Mouse (Mus musculus) kidney, postnatal 0 days (tissue): ENCODE data around the gene Nrde2. TPM values are rescaled to one million over a fixed set of nuclear protein-coding genes. Genes with fewer than 3 reads are reported as not detected.
A peak's percentile ranks its signal among the peaks of the same experiment; 100 is the strongest.

Experiments
- ATAC-seq: fragments of 200-750 bp; cut with Nextera tagmentation; replicated peaks from 2 replicates; pipeline ENCODE4 v1.8.0; 2017; ENCODE audit warnings: low read depth, moderate number of reproducible peaks, moderate TSS enrichment, moderate library complexity; ENCODE audit not compliant: low FRiP score
- DNase-seq: peaks from one replicate; pipeline ENCODE4 v3.0.0-alpha.2; 2016; ENCODE audit warnings: low spot score
- H3K27ac ChIP-seq: fragments of 300-500 bp; sonication (generic); 2 replicates; pipeline ENCODE4 v1.5.1; 2014; ENCODE audit warnings: mild to moderate bottlenecking
- H3K27me3 ChIP-seq: fragments of 300-500 bp; sonication (generic); 2 replicates; pipeline ENCODE4 v1.6.1; 2014; ENCODE audit warnings: low read length, mixed read lengths; ENCODE audit not compliant: insufficient read depth
- H3K36me3 ChIP-seq: fragments of 300-500 bp; sonication (generic); 2 replicates; pipeline ENCODE4 v1.6.1; 2014; ENCODE audit warnings: low read length, mixed read lengths; ENCODE audit not compliant: insufficient read depth
- H3K4me1 ChIP-seq: fragments of 300-500 bp; sonication (generic); replicated peaks from 2 replicates; pipeline ENCODE4 v1.6.1; 2014; ENCODE audit warnings: antibody characterized with exemption, low read length, mixed read lengths; ENCODE audit not compliant: insufficient read depth
- H3K4me2 ChIP-seq: fragments of 300-500 bp; sonication (generic); 2 replicates; pipeline ENCODE4 v1.6.1; 2014; ENCODE audit warnings: mild to moderate bottlenecking, low read length, moderate library complexity, mixed read lengths
- H3K4me3 ChIP-seq: fragments of 300-500 bp; sonication (generic); replicated peaks from 2 replicates; pipeline ENCODE4 v1.5.1; 2014; ENCODE audit warnings: low read depth, low read length
- H3K9ac ChIP-seq: fragments of 300-500 bp; sonication (generic); 2 replicates; pipeline ENCODE4 v1.6.1; 2014; ENCODE audit warnings: low read depth, low read length
- H3K9me3 ChIP-seq: fragments of 300-500 bp; sonication (generic); replicated peaks from 2 replicates; pipeline ENCODE4 v1.6.1; 2016; ENCODE audit warnings: low read length, inconsistent platforms, mixed read lengths
- CTCF ChIP-seq: IDR thresholded peaks from 2 replicates; pipeline ENCODE4 v1.5.1; 2016; ENCODE audit warnings: antibody characterized with exemption, low read depth, mild to moderate bottlenecking, moderate library complexity
- WGBS: fragments of 180-500 bp; shearing (Covaris S2); extraction: QIAGEN DNeasy Blood & Tissue Kit; methylation state at CpG from one replicate; pipeline ENCODE4 v1.1.7; 2014; 5-methylcytosine and 5-hydroxymethylcytosine counted together
- polyA plus RNA-seq: library from polyadenylated mRNA; unstranded; fragments of >200 nt; fragmentation: Nextera tagmentation; extraction: Ambion mirVana; gene quantifications from 2 replicates; pipeline ENCODE4 v1.2.1, GENCODE M21; 2015

Gene Nrde2
- polyA plus RNA-seq, 1 experiment from 2014 or later, result 17.2 TPM

DNA sequence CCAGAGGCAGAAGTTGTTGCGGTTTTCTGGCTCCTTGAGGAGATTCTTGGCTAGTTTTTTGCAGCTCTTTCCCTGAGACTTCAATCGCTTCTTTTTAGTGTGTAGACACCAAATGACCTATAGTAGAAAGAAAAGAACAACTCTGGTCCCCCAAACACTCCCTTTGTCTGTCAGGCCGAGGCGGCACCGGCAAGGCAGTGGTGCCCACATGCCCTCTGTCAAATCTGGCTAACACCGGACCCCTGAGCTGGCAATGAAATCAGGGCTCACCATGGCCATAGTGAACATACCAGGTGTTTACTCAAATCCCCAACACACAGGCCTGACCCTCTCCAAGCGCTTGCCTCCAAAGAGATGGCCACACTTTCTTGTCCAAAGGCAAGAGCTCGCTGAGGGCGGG, 28.3 kb downstream of the Nrde2 start:
- Histone ChIP-seq H3K4me1 (peaks cover 21% of the 10 kb centered on the region), H3K9me3 (no peaks in the 10 kb centered on the region), H3K36me3 (peaks cover 45% of the 10 kb centered on the region), H3K27me3 (no peaks in the 10 kb centered on the region), H3K4me2 (no peak overlapping the region), H3K4me3 (no peak overlapping the region), H3K9ac (no peak overlapping the region), H3K27ac (no peak overlapping the region)
- DNase-seq (no peak), ATAC-seq (no peak)
- WGBS, result 90% methylated on average over 9 of the region's 9 CpGs
- no peak for TF ChIP-seq CTCF

DNA sequence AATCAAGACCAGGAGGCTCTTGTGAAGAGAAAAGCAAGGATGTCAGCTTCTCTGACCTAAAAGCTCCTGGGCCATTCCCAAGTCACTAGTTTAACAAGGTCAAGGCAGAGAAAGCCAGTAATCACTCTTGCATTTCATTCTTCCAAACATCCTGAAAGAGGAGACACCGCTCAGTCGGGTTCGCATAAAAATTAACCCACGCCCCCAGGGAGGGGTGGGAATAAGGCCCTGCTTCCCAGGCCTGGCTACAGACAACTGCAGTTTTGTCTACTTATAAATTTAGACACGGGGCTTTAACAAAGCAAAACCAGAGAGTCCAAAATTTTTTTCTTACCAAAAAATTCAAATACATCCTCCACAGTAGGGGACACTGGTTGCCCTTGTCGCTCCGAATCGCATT, 30.5 kb downstream of the Nrde2 start:
- TF ChIP-seq CTCF, result no peak
- DNase-seq (peak; percentile 30), ATAC-seq (no peak)
- H3K9me3 ChIP-seq, result no peaks in the 10 kb centered on the region
- WGBS, result 50% methylated on average over 8 of the region's 8 CpGs
- H3K36me3 ChIP-seq, result peaks cover 49% of the 10 kb centered on the region
- no peaks in the 10 kb centered on the region for H3K27me3 ChIP-seq
- H3K4me1 ChIP-seq, result peaks cover 21% of the 10 kb centered on the region
- H3K27ac ChIP-seq, result peak overlapping the region; percentile 86
- no peak overlapping the region for H3K9ac ChIP-seq
- no peak overlapping the region for H3K4me2 ChIP-seq
- no peak overlapping the region for H3K4me3 ChIP-seq

DNA sequence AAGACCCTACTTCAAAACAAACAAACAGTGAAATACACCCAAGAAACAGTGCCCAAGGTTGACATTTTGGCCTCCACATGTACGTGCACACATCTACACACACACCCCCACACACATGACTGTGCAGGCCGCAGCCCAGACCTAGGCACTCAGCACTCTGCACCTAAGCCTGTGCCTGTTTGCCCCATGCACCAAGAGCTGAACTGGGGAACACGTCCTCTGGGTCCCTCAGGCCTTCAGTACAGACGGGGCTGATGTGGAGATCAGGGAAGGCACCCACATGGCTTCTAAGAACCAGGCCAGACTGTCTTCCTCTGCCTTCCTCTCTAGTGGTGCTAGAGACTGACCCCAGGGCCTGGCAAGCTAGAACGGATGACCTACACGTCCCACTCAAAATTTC, 30.9 kb downstream of the Nrde2 start:
- no peak overlapping the region for H3K9ac ChIP-seq
- H3K27ac ChIP-seq, result peak overlapping the region; percentile 86
- ATAC-seq, result no peak
- DNase-seq, result no peak
- no peak overlapping the region for H3K4me2 ChIP-seq
- peaks cover 21% of the 10 kb centered on the region for H3K4me1 ChIP-seq
- no peaks in the 10 kb centered on the region for H3K27me3 ChIP-seq
- H3K36me3 ChIP-seq, result peaks cover 51% of the 10 kb centered on the region
- TF ChIP-seq CTCF, result no peak
- WGBS, result 56% methylated on average over 6 of the region's 6 CpGs
- H3K4me3 ChIP-seq, result no peak overlapping the region
- no peaks in the 10 kb centered on the region for H3K9me3 ChIP-seq

GRCm38 (mm10) chr12:100127866-100128480, 31.5 kb downstream of the Nrde2 start:
- Histone ChIP-seq H3K27ac (peak overlapping the region; percentile 86), H3K9ac (no peak overlapping the region), H3K27me3 (no peaks in the 10 kb centered on the region), H3K9me3 (no peaks in the 10 kb centered on the region), H3K36me3 (peaks cover 56% of the 10 kb centered on the region), H3K4me2 (no peak overlapping the region), H3K4me1 (peaks cover 21% of the 10 kb centered on the region), H3K4me3 (no peak overlapping the region)
- no peak for TF ChIP-seq CTCF
- ATAC-seq (no peak), DNase-seq (peak; percentile 77)
- WGBS, result 33% methylated on average over 8 of the region's 8 CpGs

- H3K4me3 ChIP-seq, result no peak overlapping the region
- peak overlapping the region; percentile 86 for H3K27ac ChIP-seq
- no peak overlapping the region for H3K4me2 ChIP-seq
- ATAC-seq (no peak; the same call in 1 of the 2 replicates), DNase-seq (peak; percentile 51)
- 62% methylated on average over 17 of the region's 17 CpGs for WGBS
- H3K4me1 ChIP-seq, result peaks cover 21% of the 10 kb centered on the region
- H3K36me3 ChIP-seq, result peaks cover 57% of the 10 kb centered on the region
- no peak for TF ChIP-seq CTCF
- H3K27me3 ChIP-seq, result no peaks in the 10 kb centered on the region
- no peak overlapping the region for H3K9ac ChIP-seq
- H3K9me3 ChIP-seq, result no peaks in the 10 kb centered on the region
Measured at GRCm38 (mm10) chr12:100126968-100127865, 32.2 kb downstream of the Nrde2 start.

- 75% methylated on average over 16 of the region's 16 CpGs for WGBS
- Histone ChIP-seq H3K9me3 (no peaks in the 10 kb centered on the region), H3K4me3 (no peak overlapping the region), H3K9ac (no peak overlapping the region), H3K27me3 (no peaks in the 10 kb centered on the region), H3K27ac (no peak overlapping the region), H3K4me1 (peaks cover 21% of the 10 kb centered on the region), H3K4me2 (no peak overlapping the region), H3K36me3 (peaks cover 63% of the 10 kb centered on the region)
- DNase-seq, result no peak
- ATAC-seq, result peak; percentile 37; the same call in 1 of the 2 replicates
- peak; percentile 48 for TF ChIP-seq CTCF
Measured at GRCm38 (mm10) chr12:100124913-100125798, 34.3 kb downstream of the Nrde2 start.
